Mouse (Mus musculus) cerebellum, adult 2 months (tissue): ENCODE results near the gene Ugt1a2.

ENCODE experiments used
- CTCF ChIP-seq: fragments of 200-500 bp; IDR thresholded peaks from 2 replicates; pipeline ENCODE4 v1.5.1; 2011; ENCODE audit warnings: low read depth, mild to moderate bottlenecking, control low read depth, low read length, moderate library complexity, borderline replicate concordance; ENCODE audit not compliant: insufficient read depth
- POLR2A ChIP-seq: fragments of 200-500 bp; IDR thresholded peaks from 2 replicates; pipeline ENCODE4 v1.6.1; 2011; ENCODE audit warnings: low read length, control low read depth, borderline replicate concordance; ENCODE audit not compliant: insufficient read depth

DNA sequence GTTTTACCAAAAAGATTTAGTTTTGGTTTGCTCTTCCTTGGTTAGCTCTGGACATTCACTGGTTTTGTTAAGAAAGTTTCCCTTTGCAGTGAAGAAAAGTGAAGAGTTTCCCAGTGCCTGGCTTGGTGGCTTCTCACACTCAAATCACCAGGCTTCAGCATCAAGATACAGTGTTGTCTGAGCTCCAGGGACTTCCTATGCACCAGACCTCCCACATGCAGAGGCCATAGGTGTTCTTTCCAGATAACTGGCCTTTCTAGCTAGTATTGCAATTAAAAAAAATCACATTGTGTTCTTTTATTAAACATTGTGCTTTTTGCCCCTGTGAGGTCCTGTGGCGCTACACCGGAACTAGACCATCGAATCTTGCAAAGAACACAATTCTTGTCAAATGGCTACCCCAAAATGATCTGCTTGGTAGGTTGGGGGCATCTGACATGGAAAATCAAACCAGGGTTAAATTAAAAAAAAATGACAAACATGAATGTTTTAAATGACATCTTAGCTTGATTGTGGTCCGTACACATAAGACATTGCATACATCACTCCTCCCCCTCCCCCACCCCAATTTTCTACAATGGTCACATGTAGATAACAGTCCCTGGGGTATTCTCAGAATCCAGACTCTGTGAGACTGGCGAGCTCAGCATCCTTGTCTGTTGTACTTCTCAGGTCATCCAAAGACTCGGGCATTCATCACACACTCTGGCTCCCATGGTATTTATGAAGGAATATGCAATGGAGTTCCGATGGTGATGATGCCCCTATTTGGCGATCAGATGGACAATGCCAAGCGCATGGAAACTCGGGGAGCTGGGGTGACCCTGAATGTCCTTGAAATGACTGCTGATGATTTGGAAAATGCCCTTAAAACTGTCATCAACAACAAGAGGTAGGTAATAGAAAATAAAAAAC is 15.3 kb downstream of the Ugt1a2 start:
- no peak for TF ChIP-seq CTCF
- TF ChIP-seq POLR2A: no peak
